Mouse (Mus musculus): ENCODE data around the gene Scn8a.

DNA sequence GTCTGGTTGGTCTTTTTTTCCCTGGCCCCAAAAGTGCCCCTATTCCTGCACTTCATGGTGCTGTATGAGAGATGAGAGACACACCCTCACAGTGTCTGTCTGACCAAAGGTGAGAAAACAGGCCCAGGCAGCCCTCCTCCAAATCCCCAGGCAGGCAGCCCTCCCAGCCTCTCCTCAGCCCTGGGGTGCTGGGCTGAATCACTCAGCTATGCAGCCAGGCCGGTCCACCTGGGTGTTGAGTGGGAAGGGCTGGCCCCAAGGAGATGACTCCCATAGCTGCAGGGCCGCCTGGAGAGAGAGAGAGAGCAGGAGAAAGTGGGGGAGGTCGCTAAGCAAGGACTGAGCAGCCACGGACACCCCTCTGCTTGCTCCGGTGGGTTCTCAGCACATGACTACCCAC is 201.1 kb downstream of the Scn8a start:
- TF ChIP-seq CTCF (IDR thresholded peaks at IDR 0.05; ENCODE audit: insufficient read depth, low read depth, low read length): no peak
- no peak for TF ChIP-seq POLR2A (IDR thresholded peaks at IDR 0.05; ENCODE audit: insufficient read depth, low read depth, low read length)

Data from olfactory bulb, adult 2 months (tissue).